Mouse (Mus musculus): ENCODE measurements around the gene Olfr323. TPM values are rescaled to one million over a fixed set of nuclear protein-coding genes. Genes with fewer than 3 reads are reported as not detected.

Olfr323 gene
- polyA plus RNA-seq (2015; fragmentation: Nextera tagmentation; extraction: Ambion mirVana): not detected in 2 replicates

DNA sequence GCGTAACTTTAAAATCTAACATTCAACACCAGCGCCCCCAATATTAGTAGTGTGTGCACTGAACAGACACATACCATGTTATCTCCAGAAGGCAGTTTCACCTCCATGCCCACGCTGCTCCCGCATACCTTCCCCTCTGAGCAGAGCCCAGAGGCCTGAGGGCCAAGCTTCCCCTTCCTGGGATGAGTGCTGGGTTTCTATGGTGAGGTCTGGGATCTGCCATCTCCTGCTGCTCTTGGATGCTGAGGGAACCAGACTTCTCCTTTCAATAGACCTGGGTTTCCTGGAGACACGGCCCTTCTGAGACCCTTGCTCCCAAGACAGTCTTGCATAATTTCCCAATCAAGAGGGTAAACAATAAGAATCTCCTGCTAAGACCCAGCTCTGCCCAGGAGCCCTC lies at the start of gene Olfr323:
TSS of gene Olfr323 (minus strand) at position 101 of the 400 bp plus-strand sequence.

DNA sequence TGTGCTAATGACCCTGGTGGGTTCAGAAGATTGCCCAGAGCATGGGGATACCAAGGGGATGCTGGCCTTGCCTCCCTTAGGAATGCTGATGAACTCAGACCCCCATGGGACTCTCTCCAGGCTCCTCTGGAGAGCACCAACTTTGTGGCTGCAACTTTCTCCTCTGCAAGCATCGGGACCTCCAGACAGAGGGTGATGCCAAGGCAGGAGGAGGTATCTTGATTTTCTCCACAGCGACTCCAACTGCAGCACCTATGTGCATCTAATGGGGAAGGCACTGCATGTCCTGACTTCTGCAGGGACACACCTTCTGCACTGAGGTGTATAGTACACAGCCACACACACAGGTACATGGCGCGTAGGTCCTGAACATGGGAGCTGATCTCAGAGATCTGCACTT lies 28.3 kb upstream of the Olfr323 start, which contains the start of gene Olfr322:
TSS of gene Olfr322 (plus strand) at position 187 of the 400 bp plus-strand sequence.

DNA sequence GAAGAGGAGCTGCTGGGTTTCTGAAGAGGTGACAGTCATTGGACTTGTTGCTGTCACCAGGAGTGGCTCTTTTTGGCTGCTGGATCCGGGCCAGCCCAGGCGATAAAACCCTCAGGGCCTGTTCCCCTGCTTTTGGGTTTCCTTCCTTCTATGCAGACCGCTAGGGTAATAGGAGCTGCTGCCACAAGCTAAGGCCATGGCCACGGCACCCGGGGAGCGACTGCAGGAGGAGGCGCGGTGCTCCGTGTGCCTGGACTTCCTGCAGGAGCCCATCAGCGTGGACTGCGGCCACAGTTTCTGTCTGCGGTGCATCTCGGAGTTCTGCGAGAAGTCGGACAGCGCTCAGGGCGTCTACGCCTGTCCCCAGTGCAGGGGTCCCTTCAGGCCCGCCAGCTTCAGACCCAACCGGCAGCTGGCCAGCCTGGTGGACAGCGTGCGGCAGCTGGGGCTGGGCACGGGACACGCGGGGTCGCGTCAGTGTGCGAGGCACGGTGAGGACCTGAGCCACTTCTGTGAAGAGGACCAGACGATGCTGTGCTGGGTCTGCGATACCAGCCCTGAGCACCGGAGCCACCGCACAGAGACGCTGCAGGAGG lies 10.1 kb upstream of the Olfr323 start, which contains the start of gene Trim58:
TSS of gene Trim58 (plus strand) at position 194 of the 596 bp plus-strand sequence.

DNA sequence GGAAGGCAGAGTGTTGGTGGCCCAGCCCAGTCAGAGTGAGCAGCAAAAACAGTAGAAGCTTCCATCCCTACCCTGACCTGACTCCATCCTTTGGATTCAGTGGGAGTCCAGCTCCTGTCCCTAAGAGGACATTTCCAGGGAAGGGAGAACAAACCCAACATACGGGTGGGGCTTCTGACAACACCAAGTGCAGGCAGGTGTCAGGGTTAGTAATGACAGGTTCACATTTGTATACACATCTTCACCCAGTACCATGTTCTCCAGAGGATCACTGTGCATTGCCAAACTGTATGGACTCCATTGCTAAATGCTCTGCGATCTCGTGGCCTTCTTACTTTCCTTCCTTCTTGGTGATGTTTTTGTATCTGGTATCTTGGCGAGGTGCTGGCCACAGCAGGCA lies 14.3 kb downstream of the Olfr323 start, which contains the start of gene 2210407C18Rik:
TSS of gene 2210407C18Rik (minus strand) at position 101 of the 400 bp plus-strand sequence.

DNA sequence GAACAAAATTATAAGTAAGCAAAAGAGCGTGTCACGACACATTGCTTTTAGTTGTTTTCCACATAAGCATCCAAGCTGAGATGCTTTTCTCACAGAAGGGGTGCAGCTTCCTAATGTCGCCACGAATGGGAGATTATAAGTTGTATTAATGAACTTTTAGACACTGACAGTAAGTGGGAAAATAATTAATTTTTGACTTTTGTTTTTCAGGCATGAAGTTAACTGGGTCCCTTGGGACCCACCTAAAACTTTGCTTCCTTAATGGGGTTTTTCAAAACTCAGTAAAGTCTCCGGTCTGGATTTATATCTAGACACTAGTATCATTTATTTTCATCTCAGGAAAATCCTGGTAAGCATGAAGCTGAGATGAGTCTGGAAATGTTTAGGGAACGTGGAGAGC lies 35.5 kb downstream of the Olfr323 start, which contains the start of gene Olfr324:
TSS of gene Olfr324 (plus strand) at position 301 of the 400 bp plus-strand sequence.

DNA sequence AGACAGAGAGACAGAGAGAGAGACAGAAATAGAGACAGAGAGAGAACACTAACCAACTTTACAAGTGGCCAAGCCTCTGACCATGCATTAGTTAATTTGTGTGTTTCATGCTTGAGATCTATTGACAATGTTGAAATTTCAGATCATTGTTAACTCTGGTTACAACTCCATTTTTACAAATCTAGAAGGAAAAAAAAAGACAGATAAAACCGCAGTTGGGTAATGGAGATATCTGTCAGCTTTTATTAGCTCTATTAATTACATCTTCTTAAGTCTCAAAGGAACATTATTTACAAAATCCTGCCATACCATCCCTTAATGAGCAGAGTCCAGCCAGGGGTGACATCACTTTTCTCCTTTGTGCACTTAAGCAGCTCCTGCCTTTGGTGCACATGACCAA lies 52.9 kb downstream of the Olfr323 start, which contains the start of gene Olfr325:
TSS of gene Olfr325 (plus strand) at position 301 of the 400 bp plus-strand sequence.

Other genes starting within 250 kb of the Olfr323 start
- gene 1810065E05Rik, start 209.4 kb downstream of the Olfr323 start, polyA plus RNA-seq (2015; fragmentation: Nextera tagmentation; extraction: Ambion mirVana): not detected in 2 replicates
- not detected in 2 replicates for gene Gm12253, start 197.9 kb downstream of the Olfr323 start, polyA plus RNA-seq (2015; fragmentation: Nextera tagmentation; extraction: Ambion mirVana)
- not detected in 2 replicates for gene Lypd9, start 177.6 kb downstream of the Olfr323 start, polyA plus RNA-seq (2015; fragmentation: Nextera tagmentation; extraction: Ambion mirVana)
- gene Olfr30, start 168.2 kb downstream of the Olfr323 start, polyA plus RNA-seq (2015; fragmentation: Nextera tagmentation; extraction: Ambion mirVana): not detected in 2 replicates
- gene Olfr332, start 137.9 kb downstream of the Olfr323 start, polyA plus RNA-seq (2015; fragmentation: Nextera tagmentation; extraction: Ambion mirVana): not detected in 2 replicates
- not detected in 2 replicates for gene Olfr331, start 127.9 kb downstream of the Olfr323 start, polyA plus RNA-seq (2015; fragmentation: Nextera tagmentation; extraction: Ambion mirVana)
- 1.7 and 4.9 TPM in 2 replicates for gene Olfr330, start 95.7 kb downstream of the Olfr323 start, polyA plus RNA-seq (2015; fragmentation: Nextera tagmentation; extraction: Ambion mirVana)
- 0.28 and 2.0 TPM in 2 replicates for gene Olfr329-ps, start 84.1 kb downstream of the Olfr323 start, polyA plus RNA-seq (2015; fragmentation: Nextera tagmentation; extraction: Ambion mirVana)
- 0.24 and 0.77 TPM in 2 replicates for gene Olfr328, start 74.9 kb downstream of the Olfr323 start, polyA plus RNA-seq (2015; fragmentation: Nextera tagmentation; extraction: Ambion mirVana)
- 0.25 TPM in 1 of 2 replicates, not detected in the other for gene Olfr224, start 59.9 kb downstream of the Olfr323 start, polyA plus RNA-seq (2015; fragmentation: Nextera tagmentation; extraction: Ambion mirVana)
- gene Olfr325, start 52.8 kb downstream of the Olfr323 start, polyA plus RNA-seq (2015; fragmentation: Nextera tagmentation; extraction: Ambion mirVana): 0.20 TPM in 1 of 2 replicates, not detected in the other
- not detected in 2 replicates for gene Olfr324, start 35.4 kb downstream of the Olfr323 start, polyA plus RNA-seq (2015; fragmentation: Nextera tagmentation; extraction: Ambion mirVana)
- gene 2210407C18Rik, start 14.4 kb downstream of the Olfr323 start, polyA plus RNA-seq (2015; fragmentation: Nextera tagmentation; extraction: Ambion mirVana): 2.0 TPM in 1 of 2 replicates, not detected in the other
- gene Trim58, start 10.0 kb upstream of the Olfr323 start, polyA plus RNA-seq (2015; fragmentation: Nextera tagmentation; extraction: Ambion mirVana): 0.20 and 1.0 TPM in 2 replicates
- gene Olfr322, start 28.3 kb upstream of the Olfr323 start, polyA plus RNA-seq (2015; fragmentation: Nextera tagmentation; extraction: Ambion mirVana): not detected in 2 replicates
- not detected in 2 replicates for gene Olfr320, start 50.6 kb upstream of the Olfr323 start, polyA plus RNA-seq (2015; fragmentation: Nextera tagmentation; extraction: Ambion mirVana)
- gene Olfr319, start 68.7 kb upstream of the Olfr323 start, polyA plus RNA-seq (2015; fragmentation: Nextera tagmentation; extraction: Ambion mirVana): not detected in 2 replicates
- not detected in 2 replicates for gene Olfr318, start 93.5 kb upstream of the Olfr323 start, polyA plus RNA-seq (2015; fragmentation: Nextera tagmentation; extraction: Ambion mirVana)
- not detected in 2 replicates for gene Olfr317, start 108.7 kb upstream of the Olfr323 start, polyA plus RNA-seq (2015; fragmentation: Nextera tagmentation; extraction: Ambion mirVana)
- gene Olfr316, start 122.2 kb upstream of the Olfr323 start, polyA plus RNA-seq (2015; fragmentation: Nextera tagmentation; extraction: Ambion mirVana): not detected in 2 replicates
- gene Olfr315, start 142.7 kb upstream of the Olfr323 start, polyA plus RNA-seq (2015; fragmentation: Nextera tagmentation; extraction: Ambion mirVana): not detected in 2 replicates
- not detected in 2 replicates for gene Olfr314, start 152.5 kb upstream of the Olfr323 start, polyA plus RNA-seq (2015; fragmentation: Nextera tagmentation; extraction: Ambion mirVana)
- gene Fam183b, start 171.5 kb upstream of the Olfr323 start, polyA plus RNA-seq (2015; fragmentation: Nextera tagmentation; extraction: Ambion mirVana): 20.7 and 23.2 TPM in 2 replicates
- gene Olfr313, start 184.5 kb upstream of the Olfr323 start, polyA plus RNA-seq (2015; fragmentation: Nextera tagmentation; extraction: Ambion mirVana): not detected in 2 replicates
- not detected in 2 replicates for gene Olfr312, start 198.7 kb upstream of the Olfr323 start, polyA plus RNA-seq (2015; fragmentation: Nextera tagmentation; extraction: Ambion mirVana)
- not detected in 2 replicates for gene Olfr311, start 208.8 kb upstream of the Olfr323 start, polyA plus RNA-seq (2015; fragmentation: Nextera tagmentation; extraction: Ambion mirVana)
- 4.3 and 5.0 TPM in 2 replicates for gene Gm12258, start 216.7 kb upstream of the Olfr323 start, polyA plus RNA-seq (2015; fragmentation: Nextera tagmentation; extraction: Ambion mirVana)
- gene 2810021J22Rik, start 236.7 kb upstream of the Olfr323 start, polyA plus RNA-seq (2015; fragmentation: Nextera tagmentation; extraction: Ambion mirVana): 4.5 and 5.1 TPM in 2 replicates